Mouse (Mus musculus): ENCODE results near the gene Ramp1. TPM values are rescaled to one million over a fixed set of nuclear protein-coding genes. Genes with fewer than 3 reads are reported as not detected.
A peak's percentile ranks its signal among the peaks of the same experiment; 100 is the strongest.

Ramp1 gene
- polyA plus RNA-seq (2015; fragmentation: Nextera tagmentation; extraction: Ambion mirVana): 4.9 and 5.2 TPM in 2 replicates

GRCm38 (mm10) chr1:91179533-91180173, at the start of gene Ramp1:
Ramp1 (plus strand) TSS chr1:91179822.
- no peaks in the 10 kb centered on the region for H3K36me3 ChIP-seq (ENCODE audit: control insufficient read depth, insufficient read depth)
- no peaks in the 10 kb centered on the region for H3K9me3 ChIP-seq (replicated peaks; ENCODE audit: control insufficient read depth, low read length)
- 1% methylated on average over 37 of the region's 37 CpGs for WGBS (ENCODE audit: insufficient replicate concordance)
- peak; percentile 39 for ATAC-seq (ENCODE audit: low read depth)
- H3K4me3 ChIP-seq (ENCODE audit: low read depth, low read length): peak within 1 kb of the TSS; percentile 55
- H3K27ac ChIP-seq (ENCODE audit: low read length): no peak within 1 kb of the TSS
- peaks cover 8% of the 10 kb centered on the region for H3K4me1 ChIP-seq (ENCODE audit: control insufficient read depth, low read depth, low read length)
- H3K27me3 ChIP-seq (ENCODE audit: control insufficient read depth, insufficient read depth, low read depth, low read length): peaks cover 21% of the 10 kb centered on the region
- H3K9ac ChIP-seq (ENCODE audit: low read depth, low read length): peak within 1 kb of the TSS; percentile 42
- H3K4me2 ChIP-seq (ENCODE audit: low read depth, low read length): peak within 1 kb of the TSS; percentile 61

GRCm38 (mm10) chr1:91137036-91137435, 42.6 kb upstream of the Ramp1 start:
- H3K27me3 ChIP-seq (ENCODE audit: control insufficient read depth, insufficient read depth, low read depth, low read length): no peaks in the 10 kb centered on the region
- H3K4me3 ChIP-seq (ENCODE audit: low read depth, low read length): no peak overlapping the region
- H3K9me3 ChIP-seq (replicated peaks; ENCODE audit: control insufficient read depth, low read length): no peaks in the 10 kb centered on the region
- ATAC-seq (ENCODE audit: low read depth): no peak
- H3K27ac ChIP-seq (ENCODE audit: low read length): no peak overlapping the region
- no peaks in the 10 kb centered on the region for H3K4me1 ChIP-seq (ENCODE audit: control insufficient read depth, low read depth, low read length)
- no peak overlapping the region for H3K4me2 ChIP-seq (ENCODE audit: low read depth, low read length)
- H3K36me3 ChIP-seq (ENCODE audit: control insufficient read depth, insufficient read depth): no peaks in the 10 kb centered on the region
- WGBS (ENCODE audit: insufficient replicate concordance): 52% methylated on average over 2 of the region's 2 CpGs
- H3K9ac ChIP-seq (ENCODE audit: low read depth, low read length): no peak overlapping the region

- no peak within 1 kb of the TSS for H3K27ac ChIP-seq (ENCODE audit: low read length)
- H3K36me3 ChIP-seq (ENCODE audit: control insufficient read depth, insufficient read depth): no peaks in the 10 kb centered on the region
- WGBS (ENCODE audit: insufficient replicate concordance): 67% methylated on average over 20 of the region's 20 CpGs
- no peak within 1 kb of the TSS for H3K9ac ChIP-seq (ENCODE audit: low read depth, low read length)
- no peaks in the 10 kb centered on the region for H3K27me3 ChIP-seq (ENCODE audit: control insufficient read depth, insufficient read depth, low read depth, low read length)
- ATAC-seq (ENCODE audit: low read depth): peak; percentile 77
- peak within 1 kb of the TSS; percentile 22 for H3K4me3 ChIP-seq (ENCODE audit: low read depth, low read length)
- H3K4me1 ChIP-seq (ENCODE audit: control insufficient read depth, low read depth, low read length): no peaks in the 10 kb centered on the region
- H3K9me3 ChIP-seq (replicated peaks; ENCODE audit: control insufficient read depth, low read length): no peaks in the 10 kb centered on the region
- no peak within 1 kb of the TSS for H3K4me2 ChIP-seq (ENCODE audit: low read depth, low read length)
Measured at GRCm38 (mm10) chr1:91144813-91145212, 34.8 kb upstream of the Ramp1 start, which contains the start of gene Rbm44. Rbm44 (plus strand) TSS chr1:91145089.

GRCm38 (mm10) chr1:91151509-91151908, 28.1 kb upstream of the Ramp1 start:
- H3K4me1 ChIP-seq (ENCODE audit: control insufficient read depth, low read depth, low read length): no peaks in the 10 kb centered on the region
- no peak for ATAC-seq (ENCODE audit: low read depth)
- no peak overlapping the region for H3K4me3 ChIP-seq (ENCODE audit: low read depth, low read length)
- H3K27ac ChIP-seq (ENCODE audit: low read length): no peak overlapping the region
- H3K9ac ChIP-seq (ENCODE audit: low read depth, low read length): no peak overlapping the region
- H3K9me3 ChIP-seq (replicated peaks; ENCODE audit: control insufficient read depth, low read length): no peaks in the 10 kb centered on the region
- no peaks in the 10 kb centered on the region for H3K27me3 ChIP-seq (ENCODE audit: control insufficient read depth, insufficient read depth, low read depth, low read length)
- 37% methylated on average over 2 of the region's 2 CpGs for WGBS (ENCODE audit: insufficient replicate concordance)
- H3K4me2 ChIP-seq (ENCODE audit: low read depth, low read length): no peak overlapping the region
- H3K36me3 ChIP-seq (ENCODE audit: control insufficient read depth, insufficient read depth): no peaks in the 10 kb centered on the region

GRCm38 (mm10) chr1:91166798-91167197, 12.8 kb upstream of the Ramp1 start:
- no peaks in the 10 kb centered on the region for H3K9me3 ChIP-seq (replicated peaks; ENCODE audit: control insufficient read depth, low read length)
- no peaks in the 10 kb centered on the region for H3K36me3 ChIP-seq (ENCODE audit: control insufficient read depth, insufficient read depth)
- H3K27me3 ChIP-seq (ENCODE audit: control insufficient read depth, insufficient read depth, low read depth, low read length): no peaks in the 10 kb centered on the region
- H3K4me2 ChIP-seq (ENCODE audit: low read depth, low read length): no peak overlapping the region
- 64% methylated on average over 6 of the region's 6 CpGs for WGBS (ENCODE audit: insufficient replicate concordance)
- H3K4me1 ChIP-seq (ENCODE audit: control insufficient read depth, low read depth, low read length): no peaks in the 10 kb centered on the region
- no peak overlapping the region for H3K9ac ChIP-seq (ENCODE audit: low read depth, low read length)
- no peak for ATAC-seq (ENCODE audit: low read depth)
- no peak overlapping the region for H3K4me3 ChIP-seq (ENCODE audit: low read depth, low read length)
- no peak overlapping the region for H3K27ac ChIP-seq (ENCODE audit: low read length)

- no peaks in the 10 kb centered on the region for H3K9me3 ChIP-seq (replicated peaks; ENCODE audit: control insufficient read depth, low read length)
- WGBS (ENCODE audit: insufficient replicate concordance): 36% methylated on average over 4 of the region's 4 CpGs
- H3K27ac ChIP-seq (ENCODE audit: low read length): no peak overlapping the region
- no peak overlapping the region for H3K9ac ChIP-seq (ENCODE audit: low read depth, low read length)
- H3K36me3 ChIP-seq (ENCODE audit: control insufficient read depth, insufficient read depth): no peaks in the 10 kb centered on the region
- no peak overlapping the region for H3K4me2 ChIP-seq (ENCODE audit: low read depth, low read length)
- no peaks in the 10 kb centered on the region for H3K27me3 ChIP-seq (ENCODE audit: control insufficient read depth, insufficient read depth, low read depth, low read length)
- ATAC-seq (ENCODE audit: low read depth): no peak
- no peak overlapping the region for H3K4me3 ChIP-seq (ENCODE audit: low read depth, low read length)
- no peaks in the 10 kb centered on the region for H3K4me1 ChIP-seq (ENCODE audit: control insufficient read depth, low read depth, low read length)
Measured at GRCm38 (mm10) chr1:91169157-91169556, 10.5 kb upstream of the Ramp1 start.

GRCm38 (mm10) chr1:91174796-91175195, 4.8 kb upstream of the Ramp1 start:
- Histone ChIP-seq H3K27me3 (ENCODE audit: control insufficient read depth, insufficient read depth, low read depth, low read length) (peaks cover 10% of the 10 kb centered on the region), H3K9me3 (replicated peaks; ENCODE audit: control insufficient read depth, low read length) (no peaks in the 10 kb centered on the region), H3K4me2 (ENCODE audit: low read depth, low read length) (no peak overlapping the region), H3K36me3 (ENCODE audit: control insufficient read depth, insufficient read depth) (no peaks in the 10 kb centered on the region), H3K4me1 (ENCODE audit: control insufficient read depth, low read depth, low read length) (peaks cover 6% of the 10 kb centered on the region), H3K4me3 (ENCODE audit: low read depth, low read length) (no peak overlapping the region), H3K27ac (ENCODE audit: low read length) (no peak overlapping the region), H3K9ac (ENCODE audit: low read depth, low read length) (no peak overlapping the region)
- ATAC-seq (ENCODE audit: low read depth): no peak
- WGBS (ENCODE audit: insufficient replicate concordance): 43% methylated on average over 5 of the region's 5 CpGs

- Histone ChIP-seq H3K4me2 (ENCODE audit: low read depth, low read length) (no peak overlapping the region), H3K36me3 (ENCODE audit: control insufficient read depth, insufficient read depth) (no peaks in the 10 kb centered on the region), H3K27me3 (ENCODE audit: control insufficient read depth, insufficient read depth, low read depth, low read length) (peaks cover 21% of the 10 kb centered on the region), H3K4me3 (ENCODE audit: low read depth, low read length) (no peak overlapping the region), H3K9me3 (replicated peaks; ENCODE audit: control insufficient read depth, low read length) (no peaks in the 10 kb centered on the region), H3K27ac (ENCODE audit: low read length) (no peak overlapping the region), H3K9ac (ENCODE audit: low read depth, low read length) (no peak overlapping the region), H3K4me1 (ENCODE audit: control insufficient read depth, low read depth, low read length) (peaks cover 8% of the 10 kb centered on the region)
- no peak for ATAC-seq (ENCODE audit: low read depth)
- WGBS (ENCODE audit: insufficient replicate concordance): 21% methylated on average over 3 of the region's 3 CpGs
Measured at GRCm38 (mm10) chr1:91176026-91176425, 3.6 kb upstream of the Ramp1 start.

- Histone ChIP-seq H3K9me3 (replicated peaks; ENCODE audit: control insufficient read depth, low read length) (no peaks in the 10 kb centered on the region), H3K9ac (ENCODE audit: low read depth, low read length) (no peak overlapping the region), H3K4me1 (ENCODE audit: control insufficient read depth, low read depth, low read length) (peaks cover 8% of the 10 kb centered on the region), H3K4me3 (ENCODE audit: low read depth, low read length) (no peak overlapping the region), H3K27ac (ENCODE audit: low read length) (no peak overlapping the region), H3K36me3 (ENCODE audit: control insufficient read depth, insufficient read depth) (no peaks in the 10 kb centered on the region), H3K27me3 (ENCODE audit: control insufficient read depth, insufficient read depth, low read depth, low read length) (peaks cover 21% of the 10 kb centered on the region), H3K4me2 (ENCODE audit: low read depth, low read length) (no peak overlapping the region)
- ATAC-seq (ENCODE audit: low read depth): no peak
- WGBS (ENCODE audit: insufficient replicate concordance): 59% methylated on average over 4 of the region's 4 CpGs
Measured at GRCm38 (mm10) chr1:91176871-91177270, 2.8 kb upstream of the Ramp1 start.
